Mouse (Mus musculus): Measurements from ENCODE around the gene Setd1a.

DNA sequence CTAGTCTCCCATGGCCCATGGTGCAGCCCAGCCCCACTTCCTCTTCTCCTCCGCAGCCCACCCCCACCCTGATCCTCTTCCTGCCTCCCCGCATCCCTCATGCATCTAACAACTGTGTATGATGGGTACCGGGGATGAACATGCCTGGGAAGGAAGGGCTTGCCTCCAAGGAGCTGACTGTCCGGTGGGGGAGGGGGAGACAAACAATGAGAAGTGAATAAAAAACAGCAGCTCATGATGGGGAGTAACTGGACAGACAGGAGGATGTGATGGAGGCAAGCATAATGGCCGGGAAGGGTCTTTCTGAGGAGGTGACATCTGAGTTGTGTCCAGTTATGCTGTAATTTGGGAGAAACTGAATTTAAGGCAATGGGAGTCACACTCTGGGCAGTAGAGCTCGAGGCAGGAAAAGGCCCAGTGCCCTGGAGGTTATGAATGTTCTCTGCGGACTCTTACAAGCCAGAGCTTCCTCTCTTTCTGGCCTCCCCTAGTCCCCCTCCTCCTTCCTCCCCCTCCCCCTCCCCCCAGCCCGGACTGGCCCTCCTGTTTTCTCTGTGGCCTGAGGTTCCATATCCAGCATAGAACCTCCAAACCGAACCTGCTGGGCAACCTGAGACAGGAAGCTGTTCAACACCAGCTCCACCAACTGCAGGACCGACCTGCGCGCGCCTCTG is 44.5 kb downstream of the Setd1a start:
- TF ChIP-seq CTCF (IDR thresholded peaks at IDR 0.05; ENCODE audit: borderline replicate concordance, extremely low read depth, insufficient read depth, insufficient read length) (no peak), POLR2A (IDR thresholded peaks at IDR 0.05; ENCODE audit: borderline replicate concordance, extremely low read depth, insufficient read depth, insufficient read length, poor library complexity, severe bottlenecking) (no peak)

All from brain, embryonic 14.5 days (tissue).